Mouse (Mus musculus): ENCODE data around the gene Brd3. TPM values are rescaled to one million over a fixed set of nuclear protein-coding genes. Genes with fewer than 3 reads are reported as not detected.

Brd3 gene
- polyA plus RNA-seq, 1 experiment from 2014 or later, result 98.6 TPM

DNA sequence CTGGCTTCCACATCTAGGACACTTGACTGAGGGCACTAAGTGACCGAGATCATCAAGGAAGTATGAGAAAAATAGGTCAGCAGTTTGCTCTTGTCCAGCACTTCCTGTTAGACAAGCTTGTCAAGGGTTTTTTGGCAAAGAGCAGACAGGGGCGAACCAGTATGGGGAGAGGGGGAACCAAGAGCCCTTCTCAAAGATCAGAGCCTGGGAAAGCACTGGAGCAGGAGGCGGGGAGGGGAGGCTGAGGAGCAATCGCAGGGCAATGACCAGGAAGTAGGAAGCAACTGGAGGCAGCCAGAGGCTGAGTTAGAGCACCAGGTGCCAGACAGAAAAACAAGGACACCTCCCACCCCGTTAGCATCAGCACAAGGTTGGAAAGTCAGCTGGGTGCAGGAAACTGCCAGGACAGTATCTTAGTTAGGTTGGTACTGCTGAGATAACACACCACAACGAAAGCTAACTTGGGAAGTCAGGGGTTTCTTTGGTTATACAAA, 88.8 kb downstream of the Brd3 start:
- 44% methylated on average over 6 of the region's 6 CpGs for WGBS
- H3K4me2 ChIP-seq, result no peak overlapping the region
- H3K27me3 ChIP-seq (replicated peaks), result no peaks in the 10 kb centered on the region
- H3K4me1 ChIP-seq, result peaks cover 90% of the 10 kb centered on the region
- 0 out of 2 replicates have a peak overlapping the region, but pooled peaks have one; percentile 37 for H3K27ac ChIP-seq (replicated peaks)
- H3K36me3 ChIP-seq, result no peaks in the 10 kb centered on the region
- H3K9ac ChIP-seq (replicated peaks), result peak overlapping the region; percentile 26; the same call in 1 of the 2 replicates
- no peak for ATAC-seq (ENCODE audit: low FRiP score)
- H3K9me3 ChIP-seq (replicated peaks), result no peaks in the 10 kb centered on the region
- H3K4me3 ChIP-seq (replicated peaks), result no peak overlapping the region

DNA sequence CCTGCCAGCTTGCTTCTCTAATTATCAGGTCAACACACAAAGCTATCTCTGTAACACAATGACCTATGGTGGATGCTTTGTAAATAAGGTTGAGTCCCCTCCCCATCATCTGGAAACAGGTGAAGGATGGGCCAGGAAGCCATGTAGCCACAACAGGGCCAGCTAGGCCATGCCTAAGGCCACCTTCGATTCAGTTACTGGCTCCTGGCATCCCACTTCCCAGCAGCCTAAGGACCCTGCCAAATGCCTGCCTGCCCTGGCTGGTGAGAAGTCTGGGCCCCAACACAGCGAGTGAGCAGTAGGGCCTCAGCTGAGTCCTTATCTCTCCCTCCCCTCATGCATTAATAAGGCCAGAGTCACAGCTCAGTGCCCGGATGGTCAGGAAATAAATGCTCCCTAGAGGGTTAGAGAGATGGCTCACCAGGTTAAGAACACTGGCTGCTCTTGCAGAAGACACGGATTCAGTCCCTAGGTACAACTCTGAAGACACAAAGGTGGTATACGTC, 89.8 kb downstream of the Brd3 start:
- Histone ChIP-seq H3K4me1 (peaks cover 85% of the 10 kb centered on the region), H3K36me3 (no peaks in the 10 kb centered on the region), H3K4me3 (replicated peaks) (no peak overlapping the region), H3K27me3 (replicated peaks) (no peaks in the 10 kb centered on the region), H3K9ac (replicated peaks) (peak overlapping the region; percentile 26; the same call in 1 of the 2 replicates), H3K27ac (replicated peaks) (peak overlapping the region; percentile 37; the same call in 1 of the 2 replicates), H3K4me2 (no peak overlapping the region), H3K9me3 (replicated peaks) (no peaks in the 10 kb centered on the region)
- ATAC-seq (ENCODE audit: low FRiP score), result no peak
- WGBS, result 38% methylated on average over 5 of the region's 5 CpGs

DNA sequence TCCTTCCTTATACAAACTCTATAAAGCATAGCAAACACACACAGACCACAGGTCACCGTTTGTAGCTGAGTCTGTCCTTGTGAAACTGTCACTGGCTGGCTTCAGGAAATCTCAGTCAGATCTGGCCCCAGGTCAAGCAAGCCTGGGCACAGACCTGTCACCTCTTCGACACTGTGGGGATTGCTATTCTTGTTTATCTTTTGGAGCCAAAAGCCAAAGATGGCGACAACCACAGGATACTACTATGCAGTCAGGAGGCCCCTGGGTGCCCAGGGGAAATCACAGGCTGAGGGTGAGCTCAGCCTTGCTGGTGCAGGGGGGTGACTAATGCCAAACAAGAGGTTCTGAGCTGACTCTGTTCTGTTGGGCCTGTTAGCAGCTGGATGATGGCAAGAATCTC, 91.0 kb downstream of the Brd3 start:
- H3K27ac ChIP-seq (replicated peaks), result no peak overlapping the region
- H3K4me3 ChIP-seq (replicated peaks), result no peak overlapping the region
- no peaks in the 10 kb centered on the region for H3K27me3 ChIP-seq (replicated peaks)
- no peak overlapping the region for H3K4me2 ChIP-seq
- no peaks in the 10 kb centered on the region for H3K36me3 ChIP-seq
- no peaks in the 10 kb centered on the region for H3K9me3 ChIP-seq (replicated peaks)
- ATAC-seq (ENCODE audit: low FRiP score), result no peak
- 43% methylated on average over 3 of the region's 3 CpGs for WGBS
- H3K4me1 ChIP-seq, result peaks cover 85% of the 10 kb centered on the region
- H3K9ac ChIP-seq (replicated peaks), result no peak overlapping the region

DNA sequence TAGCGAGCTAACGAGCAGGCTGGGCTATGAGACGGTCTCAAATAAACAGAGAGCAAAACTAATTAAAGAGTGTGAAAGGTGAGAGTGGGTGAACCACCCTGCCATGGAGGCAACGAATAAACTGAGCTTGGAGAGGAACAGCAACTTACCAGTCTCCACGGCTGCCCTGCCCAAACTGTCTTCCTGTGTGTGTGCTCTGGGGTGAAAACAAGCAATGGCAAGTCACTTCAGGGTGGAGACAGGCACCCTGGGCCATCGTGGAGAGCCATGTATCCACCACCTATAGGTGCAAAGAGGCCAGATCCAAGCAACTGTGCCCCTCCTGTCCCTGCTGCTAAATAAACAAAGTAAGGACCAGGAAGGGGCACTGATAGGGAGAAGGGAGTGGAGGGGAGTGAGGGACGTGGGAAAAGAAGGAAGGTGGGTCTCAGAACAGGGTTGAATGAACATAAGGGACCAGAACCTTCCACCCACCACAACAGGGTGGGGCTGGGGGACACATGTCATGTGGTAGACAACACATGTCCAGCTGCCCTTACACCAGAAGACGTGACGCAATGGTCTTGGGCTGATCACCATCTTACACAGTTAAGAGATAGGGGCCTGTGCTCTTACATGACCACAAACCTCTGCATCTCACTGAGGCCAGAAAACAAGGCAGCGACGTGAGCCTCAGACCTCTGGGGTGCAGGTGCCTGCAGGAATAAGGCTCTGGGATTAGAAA, 92.2 kb downstream of the Brd3 start:
- Histone ChIP-seq H3K9me3 (replicated peaks) (no peaks in the 10 kb centered on the region), H3K4me2 (no peak overlapping the region), H3K36me3 (no peaks in the 10 kb centered on the region), H3K27ac (replicated peaks) (no peak overlapping the region), H3K4me3 (replicated peaks) (no peak overlapping the region), H3K4me1 (peaks cover 89% of the 10 kb centered on the region), H3K27me3 (replicated peaks) (no peaks in the 10 kb centered on the region), H3K9ac (replicated peaks) (no peak overlapping the region)
- ATAC-seq (ENCODE audit: low FRiP score), result no peak
- 54% methylated on average over 11 of the region's 11 CpGs for WGBS

DNA sequence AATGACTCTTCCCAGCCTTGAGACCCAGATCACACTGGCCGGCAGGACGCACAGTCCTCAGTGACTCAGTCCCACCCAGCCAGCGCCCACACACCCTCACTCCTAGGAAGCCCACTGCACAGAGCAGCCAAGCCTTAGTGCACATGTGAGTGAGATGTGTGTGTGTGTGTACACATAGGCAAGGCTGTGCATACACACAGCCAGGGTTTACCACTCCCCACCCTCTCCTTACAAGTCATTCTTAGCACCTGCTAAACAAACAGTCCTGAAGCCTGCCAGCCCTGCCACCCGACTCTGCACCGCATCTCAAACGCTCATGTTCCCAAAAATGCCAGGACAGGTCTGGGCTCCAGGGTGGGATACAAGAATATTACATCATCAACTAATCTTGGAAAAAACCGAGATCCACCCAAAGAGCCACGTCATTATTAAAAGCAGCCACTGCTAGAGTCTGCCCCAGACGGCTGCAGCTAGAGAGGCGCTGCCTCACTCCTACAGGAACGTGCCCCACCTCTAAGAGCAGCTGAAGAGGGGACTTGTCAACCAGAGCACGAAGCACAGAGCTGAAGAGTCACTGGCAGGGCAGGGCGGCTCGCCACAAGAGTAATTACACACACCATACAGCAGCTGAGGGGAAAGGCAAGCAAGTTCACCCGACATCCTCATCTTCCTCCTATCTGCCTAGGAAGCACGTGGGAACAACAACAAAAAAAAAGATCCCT, 93.4 kb downstream of the Brd3 start:
- H3K4me2 ChIP-seq, result peak overlapping the region; percentile 25
- H3K4me1 ChIP-seq, result peaks cover 87% of the 10 kb centered on the region
- no peaks in the 10 kb centered on the region for H3K36me3 ChIP-seq
- H3K9ac ChIP-seq (replicated peaks), result 0 out of 2 replicates have a peak overlapping the region, but pooled peaks have one; percentile 2
- ATAC-seq (ENCODE audit: low FRiP score), result peak; percentile 53
- H3K27ac ChIP-seq (replicated peaks), result peak overlapping the region; percentile 64
- 11% methylated on average over 16 of the region's 16 CpGs for WGBS
- H3K4me3 ChIP-seq (replicated peaks), result no peak overlapping the region
- no peaks in the 10 kb centered on the region for H3K9me3 ChIP-seq (replicated peaks)
- H3K27me3 ChIP-seq (replicated peaks), result no peaks in the 10 kb centered on the region

DNA sequence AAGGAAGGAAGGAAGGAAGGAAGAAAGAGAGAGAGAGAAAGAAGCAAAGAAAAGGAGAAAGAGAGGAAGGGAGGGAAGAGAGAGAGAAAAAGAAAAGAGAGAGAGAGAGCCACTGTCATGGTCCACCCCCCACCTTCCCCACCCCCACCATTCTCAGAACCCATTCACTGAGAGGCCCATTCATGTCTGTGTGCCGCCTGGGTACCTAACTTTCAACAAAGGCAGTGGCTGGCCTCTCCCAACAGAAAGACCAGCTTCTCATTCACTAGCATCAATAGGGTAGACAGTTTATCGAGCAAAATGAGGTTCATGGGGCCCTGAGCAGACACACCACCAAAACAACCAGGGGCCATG, 93.9 kb downstream of the Brd3 start:
- Histone ChIP-seq H3K27me3 (replicated peaks) (no peaks in the 10 kb centered on the region), H3K36me3 (no peaks in the 10 kb centered on the region), H3K9ac (replicated peaks) (no peak overlapping the region), H3K27ac (replicated peaks) (peak overlapping the region; percentile 64), H3K4me3 (replicated peaks) (no peak overlapping the region), H3K9me3 (replicated peaks) (no peaks in the 10 kb centered on the region), H3K4me1 (peaks cover 85% of the 10 kb centered on the region), H3K4me2 (peak overlapping the region; percentile 25)
- 0 out of 2 replicates have a peak, but pooled peaks have one; percentile 7 for ATAC-seq (ENCODE audit: low FRiP score)
- 6% methylated on average over 2 of the region's 2 CpGs for WGBS

DNA sequence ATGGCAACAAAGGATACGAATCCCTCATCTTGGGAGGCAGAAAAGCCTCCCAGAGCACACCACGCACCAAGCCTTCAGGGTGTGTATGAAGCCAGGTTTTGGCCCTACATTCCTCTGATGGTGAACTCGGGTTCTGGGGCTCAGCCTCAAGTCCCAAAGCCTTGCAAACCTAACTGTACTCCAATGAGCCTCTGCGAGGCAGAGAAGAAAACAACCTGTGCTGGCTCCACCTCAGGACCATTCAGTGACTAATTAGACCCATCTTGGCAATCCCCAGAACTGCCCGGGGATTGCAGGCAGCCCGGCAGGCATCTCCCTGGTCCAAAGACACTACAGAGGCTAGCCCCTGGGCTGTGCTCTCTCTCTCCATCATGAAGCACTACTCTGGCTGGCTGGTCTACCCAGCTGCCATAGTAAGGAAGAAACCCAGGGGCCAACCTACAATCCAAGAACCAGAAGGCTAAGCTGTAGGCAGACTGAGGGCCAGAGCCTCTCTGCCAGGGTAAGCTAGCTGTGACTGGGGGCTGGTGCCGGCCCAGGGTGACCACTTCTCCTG, 95.1 kb downstream of the Brd3 start:
- Histone ChIP-seq H3K36me3 (no peaks in the 10 kb centered on the region), H3K9ac (replicated peaks) (no peak overlapping the region), H3K4me1 (peaks cover 85% of the 10 kb centered on the region), H3K9me3 (replicated peaks) (no peaks in the 10 kb centered on the region), H3K4me2 (peak overlapping the region; percentile 5; the same call in 1 of the 2 replicates), H3K27me3 (replicated peaks) (no peaks in the 10 kb centered on the region), H3K4me3 (replicated peaks) (no peak overlapping the region), H3K27ac (replicated peaks) (peak overlapping the region; percentile 70)
- WGBS, result 6% methylated on average over 7 of the region's 7 CpGs
- no peak for ATAC-seq (ENCODE audit: low FRiP score)

DNA sequence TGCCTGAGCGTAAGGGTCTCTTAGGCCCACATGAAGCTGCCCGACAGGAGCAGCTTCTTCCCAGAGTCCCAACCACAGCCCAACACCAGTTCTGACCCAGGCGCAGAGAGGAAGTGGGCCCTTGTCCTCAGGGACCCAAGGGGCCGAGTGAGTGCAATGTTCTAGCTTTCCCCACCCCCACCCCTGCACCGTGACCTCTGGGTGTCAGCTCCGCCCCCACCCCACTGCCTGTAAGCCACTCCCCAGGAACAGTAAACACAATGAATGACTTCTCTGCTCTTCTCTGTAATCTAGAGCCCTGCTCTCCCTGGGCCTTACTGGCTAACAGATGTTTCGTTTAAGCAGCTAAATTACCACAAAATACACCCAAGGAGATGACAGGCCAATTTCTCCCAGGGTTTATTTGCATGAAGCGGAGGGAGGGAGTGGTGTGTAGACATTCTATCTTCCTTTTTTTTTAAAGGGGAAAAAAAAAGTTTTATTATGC, 95.7 kb downstream of the Brd3 start:
- whole genome bisulfite sequencing, result 6% methylated on average over 8 of the region's 8 CpGs
- H3K27me3 ChIP-seq (replicated peaks), result no peaks in the 10 kb centered on the region
- H3K36me3 ChIP-seq, result no peaks in the 10 kb centered on the region
- no peak overlapping the region for H3K4me3 ChIP-seq (replicated peaks)
- peak overlapping the region; percentile 70 for H3K27ac ChIP-seq (replicated peaks)
- no peak overlapping the region; the same call in 1 of the 2 replicates for H3K9ac ChIP-seq (replicated peaks)
- no peak for ATAC-seq (ENCODE audit: low FRiP score)
- peak overlapping the region; percentile 5; the same call in 1 of the 2 replicates for H3K4me2 ChIP-seq
- peaks cover 87% of the 10 kb centered on the region for H3K4me1 ChIP-seq
- H3K9me3 ChIP-seq (replicated peaks), result no peaks in the 10 kb centered on the region

DNA sequence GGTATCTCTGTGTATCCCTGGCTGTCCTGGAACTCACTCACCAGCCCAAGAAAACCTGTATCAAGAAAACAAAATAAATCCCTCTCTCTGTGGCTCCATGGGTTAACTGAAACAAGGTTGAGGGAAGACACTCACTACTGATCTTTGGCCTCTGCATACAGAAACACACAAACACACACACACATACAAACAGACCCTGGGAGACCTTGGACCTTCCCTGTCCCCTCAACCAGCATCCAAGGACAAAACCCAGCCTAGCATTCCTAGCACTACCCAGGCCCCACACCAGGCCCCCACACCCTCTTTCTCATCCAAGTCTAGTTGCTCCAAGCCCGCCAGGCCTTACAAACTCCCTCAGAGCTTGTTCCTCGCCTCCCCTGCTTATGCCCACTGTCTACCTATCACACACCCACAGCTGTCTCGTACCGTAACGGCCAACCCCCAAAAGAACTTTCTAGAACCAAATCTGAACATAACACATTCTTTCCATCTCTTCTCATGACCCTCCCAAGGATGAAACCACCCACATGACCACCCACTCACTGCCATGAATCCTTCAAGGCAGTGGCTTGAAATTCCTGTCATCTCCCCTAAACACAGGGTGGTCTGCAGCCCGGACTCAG, 96.8 kb downstream of the Brd3 start:
- H3K4me3 ChIP-seq (replicated peaks), result no peak overlapping the region
- WGBS, result 85% methylated on average over 6 of the region's 6 CpGs
- no peak overlapping the region for H3K4me2 ChIP-seq
- ATAC-seq (ENCODE audit: low FRiP score), result no peak
- no peak overlapping the region for H3K27ac ChIP-seq (replicated peaks)
- H3K4me1 ChIP-seq, result peaks cover 82% of the 10 kb centered on the region
- H3K27me3 ChIP-seq (replicated peaks), result no peaks in the 10 kb centered on the region
- H3K36me3 ChIP-seq, result no peaks in the 10 kb centered on the region
- no peak overlapping the region for H3K9ac ChIP-seq (replicated peaks)
- H3K9me3 ChIP-seq (replicated peaks), result no peaks in the 10 kb centered on the region

DNA sequence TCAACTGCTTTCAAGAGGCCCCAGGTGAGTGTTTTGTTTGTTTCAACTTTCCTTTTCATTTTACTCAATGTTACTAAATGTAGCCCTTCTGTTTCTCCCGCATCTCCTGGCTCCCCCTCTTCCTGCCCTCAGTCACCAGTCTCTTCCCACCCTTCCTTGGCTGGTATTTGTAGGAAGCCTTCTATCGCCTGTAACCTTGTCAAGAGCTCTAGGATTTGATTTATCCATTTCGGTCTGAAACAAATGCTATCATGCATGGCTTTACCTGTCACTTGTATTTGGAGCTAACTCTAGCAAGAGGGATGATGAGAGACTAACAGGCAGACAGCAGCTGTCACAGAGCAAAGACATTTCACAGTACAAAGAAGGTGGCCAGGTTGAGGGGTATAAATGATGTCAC, 99.3 kb downstream of the Brd3 start:
- Histone ChIP-seq H3K4me2 (no peak overlapping the region), H3K36me3 (no peaks in the 10 kb centered on the region), H3K4me1 (peaks cover 84% of the 10 kb centered on the region), H3K27ac (replicated peaks) (no peak overlapping the region), H3K27me3 (replicated peaks) (no peaks in the 10 kb centered on the region), H3K9ac (replicated peaks) (no peak overlapping the region), H3K9me3 (replicated peaks) (no peaks in the 10 kb centered on the region), H3K4me3 (replicated peaks) (no peak overlapping the region)
- ATAC-seq (ENCODE audit: low FRiP score), result no peak
- 72% methylated on average over 3 of the region's 3 CpGs for WGBS

DNA sequence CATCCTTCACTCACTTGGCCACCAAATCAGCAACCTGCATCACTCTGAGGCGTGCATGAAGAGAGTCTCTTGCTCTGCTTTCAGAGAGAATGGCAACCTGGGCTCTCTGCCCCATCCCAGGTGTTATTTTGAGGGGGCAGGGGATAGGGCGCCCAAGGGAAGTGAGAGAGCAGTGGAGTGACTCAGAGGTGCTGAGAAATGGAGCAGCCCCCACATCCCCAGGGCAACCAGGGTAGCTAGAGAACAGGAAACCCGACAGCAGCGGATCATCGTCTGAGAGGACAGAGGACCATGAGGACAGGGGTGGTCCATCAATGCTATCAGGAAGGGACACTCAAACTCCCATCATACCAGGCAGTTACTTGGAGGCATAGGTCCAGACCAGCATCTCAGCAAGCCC, 100.5 kb downstream of the Brd3 start:
- Histone ChIP-seq H3K4me2 (no peak overlapping the region), H3K27me3 (replicated peaks) (no peaks in the 10 kb centered on the region), H3K9ac (replicated peaks) (no peak overlapping the region), H3K4me3 (replicated peaks) (no peak overlapping the region), H3K4me1 (peaks cover 73% of the 10 kb centered on the region), H3K36me3 (no peaks in the 10 kb centered on the region), H3K27ac (replicated peaks) (no peak overlapping the region), H3K9me3 (replicated peaks) (no peaks in the 10 kb centered on the region)
- 92% methylated on average over 5 of the region's 5 CpGs for WGBS
- ATAC-seq (ENCODE audit: low FRiP score), result no peak

All from neural tube, embryonic 15.5 days (tissue).